Mouse (Mus musculus): ENCODE measurements around the gene Tex48. TPM values are rescaled to one million over a fixed set of nuclear protein-coding genes. Genes with fewer than 3 reads are reported as not detected.

Tex48 gene
- total and polyA plus RNA-seq, 2 experiments from 2014 or later: not detected

DNA sequence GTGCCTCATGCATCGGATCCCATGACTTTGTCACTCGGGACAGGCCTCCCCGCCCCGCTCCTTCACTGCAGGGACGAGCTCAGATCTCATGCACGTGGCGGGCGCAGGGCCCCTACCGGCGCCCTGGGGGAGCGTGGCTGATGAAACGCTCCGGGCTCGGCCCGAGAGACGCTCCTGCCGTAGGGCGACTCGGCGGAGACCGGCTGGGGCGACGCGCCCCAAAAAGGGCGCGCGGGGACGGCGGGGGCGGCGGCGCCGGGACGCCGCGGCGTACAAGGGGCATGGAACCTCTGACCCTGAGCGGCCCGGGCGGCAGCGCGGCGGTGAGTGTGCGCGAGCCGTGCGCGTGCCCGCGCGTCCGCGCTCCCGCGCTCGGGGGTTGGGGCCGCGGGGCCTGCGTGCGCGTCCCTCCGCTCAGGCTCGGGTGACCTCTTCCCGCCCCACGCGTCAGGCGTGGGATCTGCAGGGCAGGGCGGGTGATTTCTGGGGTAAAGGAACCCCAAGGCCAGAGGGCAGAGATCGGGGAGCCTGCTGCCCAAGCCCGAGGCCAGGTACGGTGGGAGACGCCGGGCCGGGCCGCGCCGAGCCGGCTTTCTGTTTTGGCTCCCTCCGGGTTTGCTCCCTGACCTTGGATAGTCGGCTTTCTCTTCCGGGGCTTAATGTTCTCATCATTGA lies 63.7 kb downstream of the Tex48 start, which contains the start of gene Tmem268:
TSS of gene Tmem268 (plus strand) at position 375 of the 675 bp plus-strand sequence.
- Histone ChIP-seq H3K4me3 (ENCODE audit: low read depth, low read length) (peak within 1 kb of the TSS; percentile 73), H3K36me3 (replicated peaks; ENCODE audit: control insufficient read depth, insufficient read depth, low read length) (peaks cover 11% of the 10 kb centered on the region), H3K4me2 (ENCODE audit: low read depth, low read length) (peak within 1 kb of the TSS; percentile 76), H3K27me3 (ENCODE audit: control insufficient read depth, insufficient read depth, low read length) (no peaks in the 10 kb centered on the region), H3K27ac (ENCODE audit: low read depth) (peak within 1 kb of the TSS; percentile 71), H3K9ac (replicated peaks; ENCODE audit: low read depth, low read length) (peak within 1 kb of the TSS; percentile 76), H3K4me1 (ENCODE audit: control insufficient read depth, insufficient read depth) (peaks cover 30% of the 10 kb centered on the region), H3K9me3 (replicated peaks; ENCODE audit: control insufficient read depth, low read length) (no peaks in the 10 kb centered on the region)
- under 1% methylated on average over 74 of the region's 81 CpGs for WGBS
- ATAC-seq (ENCODE audit: insufficient read depth, low read depth) (peak; percentile 84), DNase-seq (ENCODE audit: low spot score) (peak; percentile 75)
- TF ChIP-seq CTCF (IDR thresholded peaks at IDR 0.05; ENCODE audit: low read depth): peak; percentile 14; the same call in 1 of the 2 replicates
- 0 out of 2 replicates have a peak, but pooled peaks have one; percentile 43 for TF ChIP-seq EP300 (IDR thresholded peaks at IDR 0.05; ENCODE audit: low read depth)

DNA sequence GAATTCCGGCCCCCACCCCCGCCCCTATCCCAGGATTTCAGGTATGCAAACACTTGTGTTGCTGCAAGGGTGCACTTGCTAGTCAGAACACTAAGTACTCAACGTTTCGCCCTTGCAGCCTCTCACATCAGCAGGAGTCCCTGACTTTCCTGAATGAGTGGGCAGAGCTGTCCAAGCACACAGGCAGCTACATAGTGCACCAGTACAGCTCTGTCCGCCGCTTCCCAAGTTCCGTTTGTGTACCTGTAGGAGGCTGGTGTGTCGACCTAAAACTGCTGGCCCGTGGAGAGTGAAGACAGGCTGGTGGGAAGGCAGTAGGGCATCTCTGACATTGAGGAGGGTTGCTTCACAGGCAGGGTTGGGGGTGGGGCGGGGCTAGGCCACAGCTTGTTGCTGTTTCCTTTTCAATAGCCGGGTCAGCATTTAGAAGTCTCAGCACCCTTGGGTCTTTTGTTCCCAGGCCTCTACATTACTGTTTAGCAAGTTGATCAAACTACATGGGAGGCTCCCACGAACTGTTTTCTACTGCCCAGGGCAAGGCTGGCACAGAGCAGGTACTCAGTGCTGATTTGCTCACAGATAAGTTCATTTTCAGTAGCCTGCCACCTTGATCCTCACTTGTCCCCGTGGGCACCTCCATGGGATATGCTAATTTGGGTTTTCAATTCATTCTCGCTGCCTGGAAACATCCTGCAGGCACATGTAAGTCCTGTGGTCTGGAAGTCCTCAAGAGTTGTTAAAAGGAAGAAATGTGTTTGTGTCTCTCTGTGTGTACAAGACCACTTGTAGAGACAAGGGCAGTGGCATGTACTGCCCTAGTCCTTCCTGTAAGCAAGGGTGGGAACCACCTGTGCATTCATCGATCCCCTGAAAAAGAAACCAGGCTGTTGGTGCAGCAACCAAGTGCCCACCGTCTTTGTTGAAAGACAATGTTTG lies 64.8 kb downstream of the Tex48 start:
- WGBS: 29% methylated on average over 16 of the region's 16 CpGs
- Histone ChIP-seq H3K4me2 (ENCODE audit: low read depth, low read length) (peak overlapping the region; percentile 76), H3K27ac (ENCODE audit: low read depth) (peak overlapping the region; percentile 49), H3K36me3 (replicated peaks; ENCODE audit: control insufficient read depth, insufficient read depth, low read length) (peaks cover 20% of the 10 kb centered on the region), H3K9ac (replicated peaks; ENCODE audit: low read depth, low read length) (no peak overlapping the region), H3K4me3 (ENCODE audit: low read depth, low read length) (no peak overlapping the region), H3K4me1 (ENCODE audit: control insufficient read depth, insufficient read depth) (peaks cover 30% of the 10 kb centered on the region), H3K27me3 (ENCODE audit: control insufficient read depth, insufficient read depth, low read length) (no peaks in the 10 kb centered on the region), H3K9me3 (replicated peaks; ENCODE audit: control insufficient read depth, low read length) (no peaks in the 10 kb centered on the region)
- DNase-seq (ENCODE audit: low spot score) (peak; percentile 20), ATAC-seq (ENCODE audit: insufficient read depth, low read depth) (no peak)
- no peak for TF ChIP-seq CTCF (IDR thresholded peaks at IDR 0.05; ENCODE audit: low read depth)
- TF ChIP-seq EP300 (IDR thresholded peaks at IDR 0.05; ENCODE audit: low read depth): no peak

Other genes with a start within 250 kb of the Tex48 start
- gene Akna, start 219.1 kb downstream of the Tex48 start, total RNA-seq (2014; rRNA removed; ENCODE audit: low replicate concordance): 4.1 and 5.5 TPM in 2 replicates
- 1.3 and 1.4 TPM in 2 replicates for gene Akna, start 219.1 kb downstream of the Tex48 start, polyA plus RNA-seq (2015; fragmentation: Nextera tagmentation; extraction: Ambion mirVana)
- 5.5 and 7.6 TPM in 2 replicates for gene Whrn, start 126.4 kb downstream of the Tex48 start, total RNA-seq (2014; rRNA removed; ENCODE audit: low replicate concordance)
- gene Whrn, start 126.4 kb downstream of the Tex48 start, polyA plus RNA-seq (2015; fragmentation: Nextera tagmentation; extraction: Ambion mirVana): 1.3 and 1.7 TPM in 2 replicates
- gene Atp6v1g1, start 77.7 kb downstream of the Tex48 start, total RNA-seq (2014; rRNA removed; ENCODE audit: low replicate concordance): 120 and 148 TPM in 2 replicates
- gene Atp6v1g1, start 77.7 kb downstream of the Tex48 start, polyA plus RNA-seq (2015; fragmentation: Nextera tagmentation; extraction: Ambion mirVana): 278 and 279 TPM in 2 replicates
- gene Tmem268, start 63.6 kb downstream of the Tex48 start, total RNA-seq (2014; rRNA removed; ENCODE audit: low replicate concordance): 5.2 and 10.0 TPM in 2 replicates
- 4.6 and 4.7 TPM in 2 replicates for gene Tmem268, start 63.6 kb downstream of the Tex48 start, polyA plus RNA-seq (2015; fragmentation: Nextera tagmentation; extraction: Ambion mirVana)
- gene Gm11213, start 17.2 kb downstream of the Tex48 start, total RNA-seq (2014; rRNA removed; ENCODE audit: low replicate concordance): not detected in 2 replicates
- not detected in 2 replicates for gene Gm11213, start 17.2 kb downstream of the Tex48 start, polyA plus RNA-seq (2015; fragmentation: Nextera tagmentation; extraction: Ambion mirVana)
- gene Gm11214, start 41.0 kb upstream of the Tex48 start, total RNA-seq (2014; rRNA removed; ENCODE audit: low replicate concordance): not detected in 2 replicates
- gene Gm11214, start 41.0 kb upstream of the Tex48 start, polyA plus RNA-seq (2015; fragmentation: Nextera tagmentation; extraction: Ambion mirVana): not detected in 2 replicates
- gene Tnfsf15, start 122.7 kb upstream of the Tex48 start, total RNA-seq (2014; rRNA removed; ENCODE audit: low replicate concordance): not detected in 2 replicates
- 0.03 TPM in 1 of 2 replicates, not detected in the other for gene Tnfsf15, start 122.7 kb upstream of the Tex48 start, polyA plus RNA-seq (2015; fragmentation: Nextera tagmentation; extraction: Ambion mirVana)
- not detected in 2 replicates for gene Tnfsf8, start 238.9 kb upstream of the Tex48 start, total RNA-seq (2014; rRNA removed; ENCODE audit: low replicate concordance)
- gene Tnfsf8, start 238.9 kb upstream of the Tex48 start, polyA plus RNA-seq (2015; fragmentation: Nextera tagmentation; extraction: Ambion mirVana): not detected in 2 replicates

Data from heart, postnatal 0 days (tissue).